Mouse (Mus musculus) retina, adult 2 months (tissue): Measurements from ENCODE around the gene Alppl2.

Experiments
- DNase-seq: peaks from one replicate; pipeline ENCODE4 v3.0.0-alpha.2; 2012; ENCODE audit warnings: low read depth, low spot score

Alppl2 gene

GRCm38 (mm10) chr1:87050700-87051099, 39.0 kb downstream of the Alppl2 start:
- DNase-seq = no peak

GRCm38 (mm10) chr1:87050072-87050471, 39.7 kb downstream of the Alppl2 start:
- no peak for DNase-seq

GRCm38 (mm10) chr1:87041814-87042438, 47.8 kb downstream of the Alppl2 start:
- peak; percentile 49 for DNase-seq

GRCm38 (mm10) chr1:87041119-87041518, 48.6 kb downstream of the Alppl2 start:
- peak; percentile 23 for DNase-seq

GRCm38 (mm10) chr1:87038477-87039070, 51.2 kb downstream of the Alppl2 start:
- no peak for DNase-seq
